Mouse (Mus musculus) lung, embryonic 16.5 days (tissue): ENCODE data around the gene Thada. TPM values are rescaled to one million over a fixed set of nuclear protein-coding genes. Genes with fewer than 3 reads are reported as not detected.
A peak's percentile ranks its signal among the peaks of the same experiment; 100 is the strongest.
"Not testable (repeated sequence)": the region's sequence is repeated elsewhere in the genome, so short reads cannot be mapped to it uniquely, and the experiment has no call there.

Source experiments
- ATAC-seq: fragments of 200-750 bp; cut with Nextera tagmentation; 2 replicates; pipeline ENCODE4 v1.8.0; 2017; ENCODE audit warnings: low read depth, mild to moderate bottlenecking, moderate library complexity
- H3K27ac ChIP-seq: fragments of 300-500 bp; sonication (generic); 2 replicates; pipeline ENCODE4 v1.5.1; 2014; ENCODE audit warnings: mild to moderate bottlenecking, control low read depth, low read length
- H3K27me3 ChIP-seq: fragments of 300-500 bp; sonication (generic); 2 replicates; pipeline ENCODE4 v1.6.1; 2014; ENCODE audit warnings: low read depth, low read length, mixed read lengths; ENCODE audit not compliant: control insufficient read depth, insufficient read depth
- H3K36me3 ChIP-seq: fragments of 300-500 bp; sonication (generic); 2 replicates; pipeline ENCODE4 v1.6.1; 2014; ENCODE audit warnings: low read length; ENCODE audit not compliant: control insufficient read depth, insufficient read depth
- H3K4me1 ChIP-seq: fragments of 300-500 bp; sonication (generic); replicated peaks from 2 replicates; pipeline ENCODE4 v1.6.1; 2014; ENCODE audit warnings: low read length, mixed read lengths; ENCODE audit not compliant: control insufficient read depth, insufficient read depth
- H3K4me2 ChIP-seq: fragments of 300-500 bp; sonication (generic); 2 replicates; pipeline ENCODE4 v1.6.1; 2014; ENCODE audit warnings: low read depth, low read length, control low read depth
- H3K4me3 ChIP-seq: fragments of 300-500 bp; sonication (generic); 2 replicates; pipeline ENCODE4 v1.5.1; 2014; ENCODE audit warnings: mild to moderate bottlenecking, low read length, control low read depth
- H3K9ac ChIP-seq: fragments of 300-500 bp; sonication (generic); 2 replicates; pipeline ENCODE4 v1.6.1; 2014; ENCODE audit warnings: low read length, control low read depth
- H3K9me3 ChIP-seq: fragments of 300-500 bp; sonication (generic); 2 replicates; pipeline ENCODE4 v1.6.1; 2016; ENCODE audit warnings: low read length; ENCODE audit not compliant: control insufficient read depth
- WGBS: fragments of 180-500 bp; shearing (Covaris S2); extraction: QIAGEN DNeasy Blood & Tissue Kit; methylation state at CpG from one replicate; pipeline ENCODE4 v1.1.7; 2014; 5-methylcytosine and 5-hydroxymethylcytosine counted together
- polyA plus RNA-seq: library from polyadenylated mRNA; unstranded; fragments of >200 nt; fragmentation: Nextera tagmentation; extraction: Ambion mirVana; gene quantifications from 2 replicates; pipeline ENCODE4 v1.2.1, GENCODE M21; 2015

Gene Thada
- polyA plus RNA-seq, 1 experiment from 2014 or later: 8.6 TPM

GRCm38 (mm10) chr17:84313494-84313893 lies 152.5 kb downstream of the Thada start:
- no peak overlapping the region for H3K4me3 ChIP-seq
- H3K9me3 ChIP-seq: no peaks in the 10 kb centered on the region
- H3K36me3 ChIP-seq: peaks cover 9% of the 10 kb centered on the region
- no peak overlapping the region for H3K4me2 ChIP-seq
- H3K9ac ChIP-seq: no peak overlapping the region
- no peak overlapping the region for H3K27ac ChIP-seq
- WGBS: 47% methylated on average over 6 of the region's 6 CpGs
- H3K27me3 ChIP-seq: no peaks in the 10 kb centered on the region
- peak; percentile 71 for ATAC-seq
- H3K4me1 ChIP-seq: peaks cover 2% of the 10 kb centered on the region; the same call in 1 of the 2 replicates

- WGBS: 44% methylated on average over 1 of the region's 1 CpGs
- no peak for ATAC-seq
- no peaks in the 10 kb centered on the region for H3K9me3 ChIP-seq
Measured at GRCm38 (mm10) chr17:84306151-84306550, 159.9 kb downstream of the Thada start.

GRCm38 (mm10) chr17:84305074-84305473 lies 160.9 kb downstream of the Thada start:
- WGBS: 97% methylated on average over 5 of the region's 5 CpGs
- no peaks in the 10 kb centered on the region for H3K27me3 ChIP-seq
- ATAC-seq: no peak

More at GRCm38 (mm10) chr17:84306151-84306550, 159.9 kb downstream of the Thada start:
- no peak overlapping the region for H3K9ac ChIP-seq
- no peak overlapping the region for H3K4me2 ChIP-seq
- H3K4me1 ChIP-seq: peaks cover 11% of the 10 kb centered on the region
- no peak overlapping the region for H3K4me3 ChIP-seq
- H3K27ac ChIP-seq: 0 out of 2 replicates have a peak overlapping the region, but pooled peaks have one; percentile 45
- H3K36me3 ChIP-seq: peaks cover 10% of the 10 kb centered on the region
- no peaks in the 10 kb centered on the region for H3K27me3 ChIP-seq

GRCm38 (mm10) chr17:84304141-84304540 lies 161.9 kb downstream of the Thada start:
- 71% methylated on average over 5 of the region's 5 CpGs for WGBS
- Histone ChIP-seq H3K27ac (no peak overlapping the region), H3K27me3 (no peaks in the 10 kb centered on the region)

More at GRCm38 (mm10) chr17:84305074-84305473, 160.9 kb downstream of the Thada start:
- no peak overlapping the region for H3K27ac ChIP-seq
- no peak overlapping the region for H3K9ac ChIP-seq
- peaks cover 10% of the 10 kb centered on the region for H3K36me3 ChIP-seq
- no peak overlapping the region for H3K4me2 ChIP-seq
- peaks cover 11% of the 10 kb centered on the region for H3K4me1 ChIP-seq
- H3K9me3 ChIP-seq: no peaks in the 10 kb centered on the region
- no peak overlapping the region for H3K4me3 ChIP-seq

GRCm38 (mm10) chr17:84297976-84298375 lies 168.0 kb downstream of the Thada start:
- no peaks in the 10 kb centered on the region for H3K9me3 ChIP-seq
- no peak overlapping the region for H3K27ac ChIP-seq
- WGBS: 88% methylated on average over 6 of the region's 6 CpGs
- H3K4me2 ChIP-seq: no peak overlapping the region
- no peak overlapping the region for H3K9ac ChIP-seq
- no peak overlapping the region for H3K4me3 ChIP-seq
- H3K4me1 ChIP-seq: peaks cover 6% of the 10 kb centered on the region
- ATAC-seq: no peak
- no peaks in the 10 kb centered on the region for H3K27me3 ChIP-seq
- no peaks in the 10 kb centered on the region for H3K36me3 ChIP-seq

More at GRCm38 (mm10) chr17:84304141-84304540, 161.9 kb downstream of the Thada start:
- no peak overlapping the region for H3K9ac ChIP-seq
- no peaks in the 10 kb centered on the region for H3K9me3 ChIP-seq
- ATAC-seq: no peak
- peaks cover 12% of the 10 kb centered on the region for H3K4me1 ChIP-seq
- H3K36me3 ChIP-seq: peaks cover 6% of the 10 kb centered on the region
- no peak overlapping the region for H3K4me3 ChIP-seq
- H3K4me2 ChIP-seq: no peak overlapping the region

DNA sequence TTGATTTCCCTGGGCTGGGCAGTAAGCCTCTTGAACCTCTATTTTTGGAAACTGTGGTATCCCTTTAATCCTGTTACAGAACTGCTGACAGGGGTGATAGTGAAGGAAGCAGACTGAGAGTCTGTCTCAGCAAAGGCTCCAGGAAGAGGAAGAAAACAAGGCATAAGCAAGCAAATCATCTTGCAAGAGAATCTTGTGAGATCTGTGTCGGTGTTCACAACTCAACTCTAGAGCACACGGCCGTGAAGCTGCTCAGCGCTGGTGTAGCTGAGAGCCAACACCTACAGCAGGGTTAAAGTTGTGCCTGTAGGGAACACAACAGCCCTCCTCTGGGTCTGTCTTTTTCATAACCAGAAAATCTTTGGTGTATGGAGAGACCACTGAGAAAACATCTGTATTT lies 172.8 kb downstream of the Thada start:
- H3K9ac ChIP-seq: no peak overlapping the region
- ATAC-seq: no peak
- no peaks in the 10 kb centered on the region for H3K36me3 ChIP-seq
- no peaks in the 10 kb centered on the region for H3K27me3 ChIP-seq
- H3K9me3 ChIP-seq: no peaks in the 10 kb centered on the region
- H3K4me2 ChIP-seq: no peak overlapping the region
- peaks cover 4% of the 10 kb centered on the region; the same call in 1 of the 2 replicates for H3K4me1 ChIP-seq
- 51% methylated on average over 4 of the region's 4 CpGs for WGBS
- H3K27ac ChIP-seq: peak overlapping the region; percentile 32; the same call in 1 of the 2 replicates
- no peak overlapping the region for H3K4me3 ChIP-seq

- H3K4me1 ChIP-seq, H3K9ac ChIP-seq, ATAC-seq, H3K27ac ChIP-seq, H3K27me3 ChIP-seq, H3K4me2 ChIP-seq, H3K36me3 ChIP-seq, H3K4me3 ChIP-seq, H3K9me3 ChIP-seq: not testable (repeated sequence)
- 89% methylated on average over 6 of the region's 6 CpGs for WGBS
Measured at GRCm38 (mm10) chr17:84291228-84291627, 174.8 kb downstream of the Thada start.

DNA sequence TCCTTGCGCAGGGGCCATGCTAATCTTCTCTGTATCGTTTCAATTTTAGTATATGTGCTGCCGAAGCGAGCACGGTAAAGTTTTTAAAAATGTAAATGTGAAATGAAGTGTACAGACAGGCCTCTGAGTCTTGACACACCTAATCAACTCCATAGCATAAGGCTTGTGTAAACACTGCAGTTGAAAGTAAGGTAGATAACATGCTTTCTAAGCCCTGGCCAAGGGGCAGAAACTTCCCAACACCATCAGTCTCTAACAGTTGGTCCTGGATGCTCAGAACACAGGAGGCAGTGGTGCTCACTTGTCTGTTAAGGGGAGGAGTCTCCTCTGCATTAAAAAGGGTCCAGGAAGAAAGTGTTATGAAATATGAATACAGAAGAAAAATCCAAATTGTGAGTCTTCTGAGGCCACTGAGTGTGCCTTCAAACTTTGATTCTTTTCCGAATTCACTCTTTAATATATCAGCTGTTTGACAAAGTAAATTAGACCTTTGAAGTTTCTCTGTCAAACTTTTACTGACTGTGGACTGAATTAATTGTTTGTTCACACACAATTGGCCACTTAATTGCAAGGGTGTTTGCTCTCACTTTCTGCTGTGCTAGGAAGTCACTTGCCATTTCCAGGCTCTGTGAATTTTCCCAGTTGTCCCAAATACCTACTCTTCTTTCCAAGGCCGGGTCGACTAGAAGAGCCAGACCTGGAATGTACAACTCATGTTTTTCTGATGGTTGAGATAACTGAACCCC lies 178.2 kb downstream of the Thada start:
- Histone ChIP-seq H3K4me3 (no peak overlapping the region), H3K9me3 (no peaks in the 10 kb centered on the region), H3K4me1 (peaks cover 15% of the 10 kb centered on the region), H3K9ac (no peak overlapping the region), H3K27me3 (no peaks in the 10 kb centered on the region), H3K4me2 (0 out of 2 replicates have a peak overlapping the region, but pooled peaks have one; percentile 2), H3K36me3 (no peaks in the 10 kb centered on the region), H3K27ac (peak overlapping the region; percentile 43; the same call in 1 of the 2 replicates)
- ATAC-seq: 0 out of 2 replicates have a peak, but pooled peaks have one; percentile 18
- 47% methylated on average over 8 of the region's 8 CpGs for WGBS

DNA sequence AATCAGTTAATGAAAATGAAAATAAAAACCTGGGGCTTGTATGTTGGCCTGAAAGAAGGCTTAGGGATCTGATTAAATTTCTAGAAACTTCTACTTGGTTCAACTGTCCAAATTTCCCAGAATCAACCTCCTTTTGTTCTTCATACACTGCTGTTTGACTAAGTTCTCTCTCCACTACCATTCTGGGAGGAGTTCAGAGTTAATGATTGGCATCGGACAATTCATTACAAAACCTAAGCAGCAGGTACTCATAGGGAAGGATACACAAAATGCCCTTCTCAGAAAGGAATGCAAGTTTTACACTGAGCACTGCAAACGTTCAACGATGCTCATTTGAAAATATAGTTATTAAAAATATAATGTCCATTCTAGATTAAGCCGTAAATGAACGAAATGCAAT lies 179.5 kb downstream of the Thada start:
- no peak overlapping the region for H3K4me3 ChIP-seq
- no peak overlapping the region for H3K4me2 ChIP-seq
- ATAC-seq: no peak
- WGBS: 83% methylated on average over 5 of the region's 5 CpGs
- H3K4me1 ChIP-seq: peaks cover 18% of the 10 kb centered on the region
- H3K36me3 ChIP-seq: no peaks in the 10 kb centered on the region
- H3K9me3 ChIP-seq: no peaks in the 10 kb centered on the region
- H3K27ac ChIP-seq: no peak overlapping the region
- no peaks in the 10 kb centered on the region for H3K27me3 ChIP-seq
- H3K9ac ChIP-seq: no peak overlapping the region
